Mouse (Mus musculus): ENCODE data around the gene Insm1.

Insm1 gene

DNA sequence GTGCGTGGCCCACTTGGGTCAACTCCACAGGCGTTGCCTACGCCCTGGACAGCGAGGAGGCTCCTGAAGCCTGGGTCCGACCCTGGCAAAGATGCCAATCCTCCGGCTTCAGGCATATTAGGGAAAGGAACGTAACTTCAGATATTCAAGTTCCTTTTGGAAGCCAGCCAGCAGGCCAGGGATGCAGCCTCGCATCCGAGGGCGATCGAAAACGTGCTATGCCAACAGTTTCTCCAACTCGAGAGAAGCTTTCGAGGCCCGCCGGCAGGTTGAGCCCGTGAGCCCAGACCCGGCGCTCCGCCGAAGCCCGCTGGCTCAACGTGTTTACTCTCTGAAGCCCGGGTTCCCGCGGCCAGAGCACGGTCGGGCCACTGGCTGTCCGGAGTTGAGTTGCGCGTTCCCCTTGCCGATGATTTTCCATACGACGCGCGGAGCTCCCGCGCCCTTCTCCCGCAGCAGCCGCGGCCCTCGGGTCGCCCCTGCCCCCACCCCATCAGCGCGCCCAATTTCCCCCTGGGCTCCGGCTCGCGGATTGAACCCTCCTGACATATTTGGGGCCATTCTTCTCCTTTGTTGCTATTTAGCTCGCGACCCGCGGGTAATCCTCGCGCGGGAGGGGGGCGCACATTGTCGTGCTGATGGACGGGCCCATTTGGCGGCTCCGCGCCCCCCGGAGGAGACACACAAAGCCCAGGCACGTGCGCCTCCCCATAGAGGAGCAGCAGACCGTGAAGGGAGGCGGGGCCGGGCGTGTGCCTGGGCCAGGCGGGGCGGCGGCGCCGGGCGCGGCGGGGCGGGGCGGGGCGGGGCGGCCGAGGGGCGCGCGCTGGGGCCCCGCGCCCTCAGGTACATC is at the start of gene Insm1:
Gene Insm1 (plus strand): TSS at position 846 of the 853 bp plus-strand sequence.
- peak; percentile 25 for DNase-seq (ENCODE audit: low spot score)

DNA sequence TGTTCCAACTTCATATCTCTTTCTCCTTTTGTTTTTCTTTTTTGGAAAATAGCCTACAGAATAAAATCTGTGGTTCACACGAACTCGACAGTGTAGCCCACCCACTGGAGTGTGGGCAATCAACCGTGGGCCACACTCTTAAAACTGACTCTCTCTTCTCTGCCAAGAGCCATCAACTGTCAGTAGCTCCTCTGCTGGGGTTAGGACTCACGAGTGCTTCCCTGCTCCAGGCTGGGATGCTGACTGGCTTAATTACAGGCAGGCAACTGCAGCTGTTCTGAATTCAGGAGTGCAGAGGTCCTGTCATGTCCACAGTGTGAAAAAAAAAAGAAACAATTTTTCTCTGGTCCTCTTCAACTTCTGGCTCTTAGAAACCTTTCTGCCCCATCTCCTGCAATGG is 49.6 kb upstream of the Insm1 start:
- DNase-seq (ENCODE audit: low spot score), result no peak

DNA sequence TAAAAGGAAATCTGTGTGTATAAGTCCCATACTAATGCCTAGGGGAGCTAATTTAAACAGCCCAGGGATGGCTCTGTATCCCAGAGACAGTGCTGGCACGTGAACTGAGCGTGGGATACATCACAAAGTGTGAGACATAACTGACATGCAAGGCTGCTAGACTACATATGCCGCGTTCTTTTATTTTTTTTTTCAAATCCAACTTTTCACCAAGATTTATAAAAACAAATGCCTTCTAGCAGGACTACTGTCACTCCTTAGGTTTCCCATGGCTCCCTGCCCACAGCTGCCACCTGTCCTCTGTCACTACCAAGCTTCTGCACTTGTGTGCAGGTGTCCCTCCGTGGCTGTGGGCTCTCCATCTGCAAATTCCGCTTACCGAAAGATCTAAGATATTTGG is 47.5 kb upstream of the Insm1 start:
- no peak for DNase-seq (ENCODE audit: low spot score)

DNA sequence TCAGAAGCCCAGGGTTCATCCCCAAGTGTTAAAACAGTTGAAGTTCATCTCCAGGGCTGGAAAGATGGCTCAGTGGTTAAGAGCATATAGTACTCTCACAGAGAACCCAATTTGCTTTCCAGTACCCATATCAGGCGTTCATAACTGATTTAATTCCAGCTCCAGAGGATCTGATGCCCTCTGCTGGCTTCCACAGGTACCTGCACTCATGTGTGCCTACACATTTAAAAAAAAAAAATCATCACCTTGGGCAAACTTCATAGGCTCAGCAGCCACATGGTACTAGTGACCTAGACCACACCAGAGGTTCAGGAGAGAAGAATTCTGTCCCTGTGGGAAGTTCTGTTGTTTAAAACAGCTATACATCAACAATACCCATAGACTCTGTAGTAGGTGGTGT is 43.0 kb upstream of the Insm1 start:
- no peak for DNase-seq (ENCODE audit: low spot score)

DNA sequence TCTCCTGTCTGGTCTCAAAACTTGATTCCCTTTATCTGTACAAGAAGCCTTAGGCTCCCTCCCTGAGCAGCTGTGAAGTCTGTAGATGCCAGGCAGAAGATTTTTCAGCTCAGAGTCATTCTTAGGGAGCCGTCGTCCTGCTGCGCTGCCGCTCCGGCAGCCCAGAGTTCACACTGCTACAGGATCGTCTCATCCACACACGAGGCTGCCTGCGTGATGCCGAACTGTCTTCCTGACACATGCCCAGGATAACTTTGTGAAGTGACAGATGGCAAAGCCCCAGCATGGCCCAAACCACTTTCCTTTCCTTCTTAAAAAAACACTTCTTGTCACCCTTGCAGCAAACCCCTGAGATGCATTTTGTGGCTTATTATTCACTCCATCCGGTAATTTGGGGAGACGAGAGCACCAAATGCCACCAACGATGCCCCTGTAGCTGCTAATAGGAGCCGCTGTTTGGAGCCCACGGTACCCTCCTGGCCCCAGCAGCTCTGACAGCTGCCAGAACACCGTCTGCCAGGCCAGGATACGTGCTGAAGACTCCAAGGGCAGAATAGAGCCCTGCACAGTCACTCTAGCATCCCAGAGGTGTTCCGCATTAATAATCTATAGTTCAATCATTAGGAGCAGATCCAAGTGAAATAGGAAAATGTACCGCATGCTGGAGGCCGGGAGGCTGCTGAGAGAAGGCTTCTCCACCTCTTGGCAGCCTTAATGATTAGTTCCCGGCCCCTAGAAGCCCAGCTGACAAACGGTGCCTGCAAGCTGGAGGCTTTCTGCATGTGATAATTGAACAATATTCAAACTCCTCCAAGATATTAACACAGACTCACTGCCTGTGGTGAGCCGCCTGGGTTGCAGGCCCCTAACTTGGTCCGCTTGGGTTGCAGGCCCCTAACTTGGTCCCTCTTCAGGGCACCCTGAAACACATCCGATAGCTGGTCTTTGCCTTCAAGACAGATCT is 37.6 kb upstream of the Insm1 start:
- DNase-seq (ENCODE audit: low spot score), result no peak

DNA sequence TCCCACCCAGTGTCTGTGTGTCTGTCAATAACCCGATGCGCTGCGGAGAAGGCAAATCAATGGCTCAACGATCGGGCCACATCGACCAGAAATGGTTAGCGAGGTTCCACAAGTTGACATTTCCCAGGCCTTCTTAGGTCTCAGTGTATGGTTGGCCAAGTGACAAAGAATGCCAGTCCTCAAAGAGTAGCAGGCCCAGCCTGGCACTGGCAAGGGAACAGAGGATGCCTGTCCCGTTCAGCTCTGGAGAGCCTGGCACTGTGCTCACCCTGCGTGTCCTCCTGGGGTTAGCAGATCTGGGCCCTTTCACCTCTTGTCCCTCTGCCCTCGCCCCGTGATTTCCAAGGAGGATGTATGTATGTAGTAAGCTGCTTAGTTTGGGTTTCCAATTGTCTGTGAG is 25.6 kb upstream of the Insm1 start:
- DNase-seq (ENCODE audit: low spot score), result peak; percentile 24

DNA sequence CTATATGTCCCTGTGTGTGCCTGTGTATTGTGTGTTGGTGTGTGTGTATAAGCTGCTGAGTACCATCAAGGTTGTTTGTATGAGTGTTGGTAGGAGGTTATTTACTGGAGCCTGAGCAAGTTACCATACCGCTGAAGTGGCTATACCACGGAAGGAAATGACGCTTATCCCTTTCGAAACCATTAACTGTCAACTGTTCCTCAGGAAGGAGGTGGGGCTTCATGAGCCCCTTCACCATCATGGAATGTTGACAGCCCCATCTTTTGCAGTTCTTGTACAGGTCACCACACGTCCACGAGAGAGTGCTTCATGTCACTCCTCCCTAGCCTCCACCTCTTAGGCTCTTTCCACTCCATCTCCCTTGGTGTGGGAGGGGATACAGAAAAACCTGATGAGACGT is 23.8 kb upstream of the Insm1 start:
- no peak for DNase-seq (ENCODE audit: low spot score)

DNA sequence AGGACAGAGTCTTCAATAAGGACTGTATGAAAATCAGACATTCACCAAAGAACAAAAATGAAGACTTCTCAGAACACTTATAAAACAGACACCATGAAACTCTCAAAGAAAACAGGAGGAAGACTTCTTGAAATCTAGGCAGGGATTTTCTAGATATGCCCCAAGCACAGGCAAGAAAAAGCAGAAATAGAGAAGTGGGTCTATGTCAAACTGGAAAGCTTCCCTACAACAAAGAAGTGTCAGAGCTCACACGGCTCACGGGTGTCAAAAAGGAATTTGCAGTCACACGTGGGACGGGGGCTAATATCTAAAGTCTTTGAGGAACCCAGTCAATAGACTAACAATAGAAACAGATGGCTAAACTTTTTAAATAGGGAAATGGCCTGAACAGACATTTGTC is 10.8 kb upstream of the Insm1 start:
- no peak for DNase-seq (ENCODE audit: low spot score)

DNA sequence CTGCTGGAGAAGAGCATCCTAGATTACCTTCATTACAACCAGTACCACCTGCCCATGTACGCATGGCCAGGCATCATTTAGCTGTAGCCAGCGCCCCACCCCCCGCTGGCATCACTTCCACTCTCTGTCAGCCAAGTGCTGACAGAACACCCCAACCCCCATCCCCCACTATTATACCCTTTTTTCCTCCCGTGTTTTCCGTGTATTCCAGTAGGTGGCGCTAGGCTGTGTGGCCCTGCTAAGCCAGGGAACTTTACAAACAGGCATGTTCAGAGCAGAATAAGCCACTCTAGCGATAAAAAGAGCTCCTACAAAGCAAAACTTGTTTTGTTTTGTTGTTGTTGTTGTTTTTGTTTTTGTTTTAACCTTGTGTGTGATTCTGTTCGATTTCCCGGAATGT is 7.0 kb upstream of the Insm1 start:
- DNase-seq (ENCODE audit: low spot score), result peak; percentile 41

DNA sequence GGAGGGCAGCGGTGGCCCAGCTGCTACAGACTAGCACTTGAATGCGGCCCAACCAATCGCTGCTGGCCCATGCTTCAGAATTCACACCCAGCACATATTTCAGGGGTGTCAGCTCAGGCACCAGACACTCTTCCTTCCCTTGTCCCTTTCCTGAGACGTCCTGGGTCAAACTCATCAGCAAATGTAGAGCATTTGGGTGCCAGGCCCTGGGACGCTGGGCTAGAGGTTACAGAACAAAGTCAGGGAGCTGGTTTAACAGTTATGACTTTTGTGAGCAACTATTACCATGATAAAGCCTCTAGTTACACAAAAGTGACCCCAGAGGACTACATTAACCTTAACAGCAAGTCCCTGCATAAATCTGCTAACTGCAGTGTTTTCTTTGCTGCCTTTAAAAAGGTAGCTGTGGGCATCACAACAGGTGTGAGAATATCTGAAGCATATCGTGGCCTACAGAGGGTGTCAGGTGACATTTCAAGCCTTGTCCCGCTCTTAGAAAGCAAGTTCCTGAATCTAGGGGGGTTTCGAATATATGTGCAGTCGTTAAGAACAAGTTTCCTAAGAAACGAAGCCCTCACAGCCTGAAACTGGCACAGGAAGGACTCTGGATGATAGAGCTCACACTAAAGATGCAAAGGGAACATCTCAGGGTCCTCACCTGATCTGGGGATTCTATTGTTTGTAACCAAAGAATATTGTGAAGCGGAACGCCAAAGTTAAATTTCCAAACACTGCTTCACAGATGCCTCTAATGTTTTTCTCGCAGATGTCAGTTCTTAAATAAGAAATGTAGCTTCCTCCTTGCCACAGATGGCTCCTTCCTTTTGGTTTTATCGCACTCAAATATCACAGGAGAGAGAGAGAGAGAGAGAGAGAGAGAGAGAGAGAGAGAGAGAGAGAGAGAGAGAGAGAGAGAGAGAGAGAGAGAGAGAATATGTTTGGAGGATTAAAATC is 5.3 kb upstream of the Insm1 start:
- DNase-seq (ENCODE audit: low spot score), result peak; percentile 35

DNA sequence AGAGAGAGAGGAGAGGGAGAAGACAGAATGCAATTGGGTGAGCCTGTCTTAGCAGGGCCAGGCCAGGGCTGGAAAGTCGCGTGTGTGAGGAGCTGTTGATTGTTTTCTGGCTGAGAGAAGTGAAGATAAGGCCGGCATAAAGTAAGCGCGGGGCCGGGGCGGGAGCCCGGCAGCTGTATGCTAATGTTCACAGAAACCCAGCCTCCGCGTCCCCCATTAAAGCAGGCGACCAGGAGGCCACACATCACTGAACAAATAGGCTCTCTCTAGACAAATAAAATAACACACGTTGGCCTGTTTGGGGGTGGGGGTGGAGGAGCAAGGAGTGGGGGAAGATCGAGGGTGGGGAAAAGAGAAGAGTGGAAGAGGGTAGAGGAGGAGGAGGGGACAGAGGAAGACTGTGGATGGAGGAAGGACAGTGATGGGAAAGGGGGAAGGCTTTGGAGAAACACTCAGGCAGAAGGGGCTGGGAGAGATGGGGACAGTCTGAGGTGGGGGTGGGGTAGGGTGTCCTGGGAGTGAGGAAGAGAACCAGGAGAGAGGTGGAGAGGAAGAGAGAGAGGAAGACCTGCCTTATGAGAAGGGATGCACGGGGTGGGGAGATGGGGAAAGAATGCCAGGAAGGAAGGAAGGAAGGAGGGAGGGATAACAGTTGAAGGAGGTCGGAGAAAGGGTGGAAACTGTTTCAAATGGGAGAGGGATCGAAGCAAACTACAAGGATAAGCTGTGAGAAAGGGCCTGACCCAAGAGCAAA is 4.3 kb upstream of the Insm1 start:
- DNase-seq (ENCODE audit: low spot score), result peak; percentile 78

DNA sequence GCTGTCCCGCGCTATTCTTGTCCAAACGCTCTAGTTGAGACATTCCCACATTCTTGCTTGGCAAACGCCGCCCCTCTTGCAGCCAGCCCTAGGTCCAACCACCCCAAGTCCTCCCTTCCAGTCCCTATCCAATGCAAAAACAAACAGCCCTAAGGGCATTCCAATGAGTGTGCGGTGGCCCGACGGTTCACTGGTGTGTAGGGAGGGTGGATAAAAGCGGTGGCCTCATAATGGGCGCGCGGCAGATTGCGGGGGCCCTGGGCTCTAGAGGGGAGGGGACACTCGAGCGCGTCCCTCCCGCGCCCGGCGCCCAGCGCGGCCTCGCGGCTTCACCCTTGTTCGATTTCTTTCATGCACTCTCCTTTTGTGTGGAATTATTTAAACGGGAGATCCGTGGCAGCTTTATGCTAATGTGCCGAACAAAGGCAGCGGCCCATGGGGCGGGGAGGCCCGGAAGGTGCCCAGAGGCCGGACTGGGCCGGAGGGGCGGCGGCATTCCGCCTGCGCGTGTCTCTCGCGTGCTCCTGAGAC is 3.5 kb upstream of the Insm1 start:
- peak; percentile 70 for DNase-seq (ENCODE audit: low spot score)

DNA sequence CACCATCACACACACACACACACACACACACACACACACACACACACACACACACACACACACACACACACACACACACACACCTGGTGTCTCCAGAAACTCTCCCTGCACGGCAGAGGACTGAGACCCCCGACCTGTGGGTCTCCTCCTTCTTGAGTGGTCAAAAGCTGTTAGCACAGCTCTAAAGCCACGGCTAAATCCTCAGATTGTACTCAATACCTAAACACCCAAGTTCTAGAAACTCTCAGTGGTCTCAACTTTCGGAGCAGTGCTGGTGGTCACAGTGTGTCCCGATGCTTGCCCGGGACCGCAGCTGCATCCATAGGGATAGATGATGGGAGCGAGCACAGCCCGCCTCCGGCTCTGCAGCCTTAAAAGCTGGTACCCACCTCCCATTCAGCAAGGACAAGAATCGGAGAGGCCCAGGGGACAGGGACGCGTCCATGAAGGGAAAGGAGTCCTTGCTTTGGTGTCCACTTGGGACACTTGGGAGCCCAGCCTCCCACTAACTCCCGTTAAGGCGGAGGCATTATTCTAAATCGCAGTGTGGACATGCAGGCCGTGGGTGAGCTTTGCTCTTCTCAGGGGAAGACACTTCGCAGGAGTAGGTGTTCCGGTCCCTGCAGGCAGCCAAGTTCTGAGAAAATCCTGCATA is 2.7 kb upstream of the Insm1 start:
- DNase-seq (ENCODE audit: low spot score), result no peak

DNA sequence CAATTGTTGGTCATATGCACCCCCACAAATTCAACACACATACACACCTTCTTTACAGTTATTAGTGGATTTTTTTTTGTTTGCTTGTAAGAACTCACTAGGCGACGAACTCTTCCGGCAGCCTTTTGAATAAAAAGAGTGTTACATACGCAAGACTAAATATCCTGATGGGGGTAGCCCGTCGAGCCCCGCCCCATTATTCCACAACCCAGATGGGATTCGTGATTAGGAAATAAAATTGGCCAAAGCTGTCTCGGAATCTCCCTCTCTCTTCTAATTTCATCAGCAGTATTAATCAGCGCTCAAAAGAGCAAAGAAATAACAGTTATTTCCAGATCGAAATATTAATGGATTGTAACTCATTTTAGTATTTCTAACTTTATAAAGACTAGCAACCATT is 1.9 kb upstream of the Insm1 start:
- no peak for DNase-seq (ENCODE audit: low spot score)

DNA sequence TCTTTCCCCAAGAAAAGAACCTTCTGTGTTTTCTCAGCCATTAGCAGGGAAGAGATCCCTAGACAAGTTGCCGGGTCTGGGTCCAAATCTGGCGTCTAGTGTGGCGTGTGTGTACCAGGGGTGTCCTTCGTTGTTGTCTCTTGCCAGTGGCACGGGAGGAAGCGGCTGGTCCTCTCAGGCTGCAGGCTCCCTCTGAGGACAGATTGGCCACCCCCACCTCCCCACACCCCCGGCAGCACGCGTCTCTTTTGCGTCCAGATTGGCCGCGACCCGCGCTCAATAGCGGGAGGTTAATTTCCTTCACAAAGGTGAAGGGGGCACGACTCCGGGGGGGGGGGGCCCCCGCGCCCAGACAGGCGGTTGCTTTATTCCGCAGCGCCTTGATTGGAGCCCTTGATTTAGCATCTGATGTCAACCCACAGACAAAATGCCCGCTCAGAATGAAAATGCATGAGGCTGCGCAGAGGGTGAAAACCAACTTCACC is 1.1 kb upstream of the Insm1 start:
- DNase-seq (ENCODE audit: low spot score), result no peak

DNA sequence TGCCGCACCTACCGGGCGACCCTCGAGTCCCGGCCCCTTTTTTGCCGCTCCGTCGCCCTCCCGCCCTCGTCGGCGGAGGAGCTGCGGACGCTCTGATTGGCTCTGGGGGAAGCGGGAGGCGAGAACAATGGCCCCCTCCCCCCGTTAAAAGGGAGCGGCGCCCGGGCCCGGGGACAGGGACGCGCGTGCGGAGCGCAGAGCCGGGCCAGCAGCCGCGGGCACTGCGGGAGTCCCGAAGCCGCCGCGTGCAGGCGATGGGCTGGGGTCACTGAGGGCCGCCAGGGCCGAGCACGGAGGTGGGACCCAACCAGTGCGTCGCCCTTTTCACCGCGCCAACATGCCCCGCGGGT is 183 bp downstream of the Insm1 start:
- DNase-seq (ENCODE audit: low spot score), result peak; percentile 57

DNA sequence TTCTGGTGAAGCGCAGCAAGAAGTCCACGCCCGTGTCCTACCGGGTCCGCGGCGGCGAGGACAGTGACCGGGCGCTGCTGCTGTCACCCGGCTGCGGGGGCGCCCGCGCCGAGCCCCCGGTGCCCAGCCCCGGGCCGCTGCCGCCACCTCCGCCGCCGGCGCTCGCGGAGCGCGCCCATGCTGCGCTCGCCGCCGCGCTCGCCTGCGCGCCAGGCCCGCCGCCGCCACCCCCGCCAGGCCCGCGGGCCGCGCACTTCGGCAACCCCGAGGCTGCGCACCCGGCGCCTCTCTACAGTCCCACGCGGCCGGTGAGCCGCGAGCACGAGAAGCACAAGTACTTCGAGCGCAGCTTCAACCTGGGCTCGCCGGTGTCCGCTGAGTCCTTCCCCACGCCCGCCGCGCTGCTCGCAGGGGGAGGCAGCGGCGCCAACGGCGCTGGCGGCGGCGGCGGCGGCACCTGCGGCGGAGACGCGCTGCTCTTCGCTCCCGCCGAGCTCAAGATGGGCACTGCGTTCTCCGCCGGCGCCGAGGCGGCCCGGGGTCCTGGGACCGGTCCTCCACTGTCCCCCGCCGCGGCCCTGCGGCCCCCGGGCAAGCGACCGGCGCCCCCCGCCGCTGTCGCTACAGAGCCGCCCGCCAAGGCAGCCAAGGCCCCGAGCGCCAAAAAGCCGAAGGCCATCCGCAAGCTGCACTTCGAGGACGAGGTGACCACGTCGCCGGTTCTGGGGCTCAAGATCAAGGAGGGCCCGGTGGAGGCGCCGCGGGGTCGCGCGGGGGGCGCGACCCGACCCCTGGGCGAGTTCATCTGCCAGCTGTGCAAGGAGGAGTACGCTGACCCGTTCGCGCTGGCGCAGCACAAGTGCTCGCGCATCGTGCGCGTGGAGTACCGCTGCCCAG is 806 bp downstream of the Insm1 start:
- peak; percentile 56 for DNase-seq (ENCODE audit: low spot score)

DNA sequence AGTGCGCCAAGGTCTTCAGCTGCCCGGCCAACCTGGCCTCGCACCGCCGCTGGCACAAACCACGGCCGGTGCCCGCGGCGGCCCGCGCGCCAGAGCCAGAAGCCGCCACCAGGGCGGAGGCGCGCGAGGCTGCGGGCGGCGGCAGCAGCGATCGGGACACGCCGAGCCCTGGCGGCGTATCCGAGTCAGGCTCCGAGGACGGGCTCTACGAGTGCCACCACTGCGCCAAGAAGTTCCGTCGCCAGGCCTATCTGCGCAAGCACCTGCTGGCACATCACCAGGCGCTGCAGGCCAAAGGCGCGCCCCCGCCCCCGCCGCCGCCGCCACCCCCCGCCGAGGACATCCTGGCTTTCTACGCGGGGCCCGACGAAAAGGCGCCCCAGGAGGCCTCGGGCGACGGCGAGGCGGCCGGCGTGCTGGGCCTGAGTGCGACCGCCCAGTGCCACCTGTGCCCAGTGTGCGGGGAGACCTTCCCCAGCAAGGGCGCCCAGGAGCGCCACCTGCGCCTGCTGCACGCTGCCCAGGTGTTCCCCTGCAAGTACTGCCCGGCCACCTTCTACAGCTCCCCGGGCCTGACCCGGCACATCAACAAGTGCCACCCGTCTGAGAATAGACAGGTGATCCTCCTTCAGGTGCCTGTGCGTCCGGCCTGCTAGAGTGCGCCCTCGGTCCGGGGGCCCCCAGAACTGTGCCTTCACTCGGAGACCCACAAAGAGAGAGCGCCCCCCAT is 1.6 kb downstream of the Insm1 start:
- peak; percentile 62 for DNase-seq (ENCODE audit: low spot score)
